Mouse (Mus musculus) ES-E14 (cell line): Measurements from ENCODE around the gene Aaas. TPM values are rescaled to one million over a fixed set of nuclear protein-coding genes. Genes with fewer than 3 reads are reported as not detected.

ENCODE experiments used
- DNase-seq: peaks from one replicate; pipeline ENCODE4 v3.0.0-alpha.2; 2013; ENCODE audit warnings: low read depth, low spot score
- H3K27ac ChIP-seq: 2 replicates; pipeline ENCODE4 v1.5.1; 2012; ENCODE audit warnings: low read depth, mild to moderate bottlenecking, low read length, moderate library complexity, mixed read lengths; ENCODE audit not compliant: poor library complexity, insufficient read depth, severe bottlenecking
- H3K36me3 ChIP-seq: 2 replicates; pipeline ENCODE4 v1.6.1; 2012; ENCODE audit warnings: mild to moderate bottlenecking, low read length, moderate library complexity, mixed read lengths; ENCODE audit not compliant: control insufficient read depth, poor library complexity, insufficient read depth, severe bottlenecking
- H3K4me1 ChIP-seq, 2 experiments: fragments of 150-350 bp in 1 of 2; sonication (generic) in 1 of 2; 2 replicates each; pipeline ENCODE4 v1.6.1; 2012; ENCODE audit warnings: low read length in 2 of 2, mild to moderate bottlenecking in 1 of 2, mixed read lengths in 1 of 2; ENCODE audit not compliant: control insufficient read depth in 2 of 2, insufficient read depth in 2 of 2, poor library complexity in 1 of 2
- H3K4me3 ChIP-seq, 2 experiments: fragments of 150-350 bp in 1 of 2; sonication (generic) in 1 of 2; 2 replicates each; pipeline ENCODE4 v1.5.1; 2012; ENCODE audit warnings: low read length in 2 of 2, low read depth in 1 of 2, mild to moderate bottlenecking in 1 of 2, mixed read lengths in 1 of 2; ENCODE audit not compliant: insufficient read depth in 1 of 2, poor library complexity in 1 of 2, severe bottlenecking in 1 of 2
- H3K9ac ChIP-seq: 2 replicates; pipeline ENCODE4 v1.6.1; 2012; ENCODE audit warnings: low read depth, mild to moderate bottlenecking, low read length, mixed read lengths; ENCODE audit not compliant: poor library complexity, insufficient read depth, severe bottlenecking
- H3K9me3 ChIP-seq: fragments of 150-350 bp; sonication (generic); 2 replicates; pipeline ENCODE4 v1.6.1; 2012; ENCODE audit warnings: low read depth, mild to moderate bottlenecking, low read length; ENCODE audit not compliant: control insufficient read depth, insufficient read depth
- CHD2 ChIP-seq: IDR thresholded peaks from 2 replicates; pipeline ENCODE4 v1.6.1; 2014; ENCODE audit warnings: mild to moderate bottlenecking, low read depth, low read length, inconsistent platforms
- HCFC1 ChIP-seq: IDR thresholded peaks from 2 replicates; pipeline ENCODE4 v1.6.1; 2012; ENCODE audit warnings: low read length, inconsistent platforms, borderline replicate concordance; ENCODE audit not compliant: insufficient read depth
- MAFK ChIP-seq: IDR thresholded peaks from 2 replicates; pipeline ENCODE4 v1.6.1; 2014; ENCODE audit warnings: mild to moderate bottlenecking, low read depth, low read length, inconsistent platforms; ENCODE audit not compliant: insufficient read depth
- ZC3H11A ChIP-seq: IDR thresholded peaks from 2 replicates; pipeline ENCODE4 v1.6.1; 2012; ENCODE audit warnings: low read depth, mild to moderate bottlenecking, inconsistent platforms, low read length, borderline replicate concordance
- ZNF384 ChIP-seq: IDR thresholded peaks from 2 replicates; pipeline ENCODE4 v1.6.1; 2012; ENCODE audit warnings: low read depth, low read length, inconsistent platforms
- in situ Hi-C, 2 experiments: fragments of 600-800 bp; cut with MboI; formaldehyde crosslinking; loops; one replicate each; pipeline ENCODE4 v1.15.1; 2025; ENCODE audit warnings: low sequenced_read_pairs in 2 of 2, inconsistent platforms in 1 of 2; ENCODE audit not compliant: unreplicated experiment in 2 of 2
- total RNA-seq: library from RNA; depleted of rRNA; stranded (reverse); fragments of 300-350 nt; gene quantifications from 2 replicates; pipeline ENCODE4 v1.2.3, GENCODE M21; 2012; rRNA removed

Aaas gene
- total RNA-seq, 1 experiment: 86.0 TPM

DNA sequence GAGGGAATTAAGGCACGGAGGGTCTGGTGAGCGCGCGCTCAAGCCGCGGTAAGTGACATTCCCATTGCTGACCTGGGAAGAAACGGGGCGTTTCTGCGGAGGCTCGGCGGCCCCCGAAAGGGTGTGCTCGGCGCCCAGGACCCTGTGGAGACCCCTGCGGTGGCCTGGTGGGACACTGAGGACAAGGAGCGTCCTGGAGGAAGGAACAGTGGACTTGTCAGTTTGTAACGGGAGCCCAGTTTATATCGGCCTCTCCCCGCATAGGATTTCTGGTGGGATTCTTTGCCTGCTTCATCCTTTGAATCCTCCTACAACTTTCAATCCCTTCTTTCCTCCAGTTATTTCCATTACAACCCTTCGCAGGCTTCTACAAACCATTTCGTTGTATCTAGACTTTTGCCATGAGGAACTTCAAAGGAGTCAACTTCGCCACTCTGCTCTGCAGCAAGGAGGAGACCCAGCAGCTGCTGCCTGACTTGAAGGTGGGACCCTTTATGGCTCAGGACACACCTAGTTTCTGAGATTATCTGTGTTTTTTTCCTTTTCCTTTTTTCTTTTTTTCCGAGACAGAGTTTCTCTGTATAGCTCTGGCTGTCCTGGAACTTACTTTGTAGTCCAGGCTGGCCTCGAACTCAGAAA lies 54.1 kb downstream of the Aaas start:
- H3K9ac ChIP-seq: peak overlapping the region; percentile 87
- H3K4me3 ChIP-seq: peak overlapping the region; percentile 77 to 96
- peak overlapping the region; percentile 2; the same call in 1 of the 2 replicates for H3K27ac ChIP-seq
- DNase-seq: no peak
- in situ Hi-C loops: no loop called here
- H3K4me1 ChIP-seq: peaks cover 0 to 2% of the 10 kb centered on the region in 2 experiments; a peak in 2 of 4 replicates
- TF ChIP-seq MAFK (no peak), HCFC1 (no peak), ZNF384 (no peak), CHD2 (no peak), ZC3H11A (no peak)
- no peaks in the 10 kb centered on the region for H3K9me3 ChIP-seq
- H3K36me3 ChIP-seq: peaks cover 18% of the 10 kb centered on the region

DNA sequence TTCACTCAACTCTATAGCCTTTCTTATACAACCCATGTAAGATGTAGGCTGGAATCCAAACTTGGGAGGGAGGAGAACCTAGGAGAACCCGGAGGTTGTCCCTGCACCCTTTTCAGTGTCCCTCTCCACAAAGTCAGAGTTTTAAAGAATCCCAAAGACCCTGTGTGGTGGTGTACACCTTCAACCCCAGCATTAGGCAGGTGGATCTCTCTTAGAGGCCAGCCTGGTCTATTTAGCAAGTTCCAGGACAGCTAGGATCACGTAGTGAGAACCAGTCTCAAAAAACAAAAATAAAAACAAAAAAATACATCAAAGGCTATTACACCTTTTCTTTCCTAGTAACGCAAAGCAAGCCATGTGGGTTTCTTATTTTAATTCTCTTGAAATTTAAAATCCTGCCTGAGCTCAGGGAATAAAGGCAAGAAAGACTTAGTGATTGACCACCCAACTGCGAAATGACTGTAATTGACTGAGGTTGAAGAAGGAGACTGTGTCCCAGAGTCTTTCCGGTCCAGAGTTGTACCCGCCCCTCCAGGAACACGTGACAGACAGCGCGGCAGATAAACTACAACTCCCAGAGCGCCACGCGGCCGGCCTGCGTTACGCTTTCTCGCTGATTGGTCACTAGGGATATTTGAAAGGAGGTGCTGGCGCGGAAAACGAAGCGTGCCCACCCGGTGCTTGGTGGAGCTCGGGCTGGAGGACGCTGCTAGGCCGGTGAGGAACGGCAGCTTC lies 54.8 kb downstream of the Aaas start, which contains the start of gene Espl1:
Gene Espl1 (plus strand): TSS at position 634 of the 735 bp plus-strand sequence.
- H3K9me3 ChIP-seq: no peaks in the 10 kb centered on the region
- peak; percentile 94 for DNase-seq
- in situ Hi-C loops: no loop called here
- H3K27ac ChIP-seq: peak within 1 kb of the TSS; percentile 2; the same call in 1 of the 2 replicates
- peaks cover 15% of the 10 kb centered on the region for H3K36me3 ChIP-seq
- peak within 1 kb of the TSS; percentile 77 to 96 for H3K4me3 ChIP-seq
- no peak for TF ChIP-seq MAFK
- TF ChIP-seq ZNF384: no peak
- peak; percentile 97 for TF ChIP-seq HCFC1
- peaks cover 0 to 2% of the 10 kb centered on the region in 2 experiments; a peak in 2 of 4 replicates for H3K4me1 ChIP-seq
- H3K9ac ChIP-seq: peak within 1 kb of the TSS; percentile 87

Other genes with a start within 250 kb of the Aaas start
- gene Spryd3, start 214.5 kb downstream of the Aaas start, total RNA-seq: 22.7 and 34.8 TPM in 2 replicates
- 4.2 and 7.5 TPM in 2 replicates for gene Igfbp6, start 206.4 kb downstream of the Aaas start, total RNA-seq
- gene Soat2, start 200.2 kb downstream of the Aaas start, total RNA-seq: 5.3 and 9.5 TPM in 2 replicates
- 97.3 and 98.5 TPM in 2 replicates for gene Zfp740, start 147.5 kb downstream of the Aaas start, total RNA-seq
- gene Csad, start 146.0 kb downstream of the Aaas start, total RNA-seq: 47.3 and 51.9 TPM in 2 replicates
- gene Itgb7, start 118.8 kb downstream of the Aaas start, total RNA-seq: 34.0 and 93.0 TPM in 2 replicates
- 101 and 115 TPM in 2 replicates for gene Rarg, start 93.3 kb downstream of the Aaas start, total RNA-seq
- gene Gm9918, start 80.2 kb downstream of the Aaas start, total RNA-seq: 0.45 and 1.0 TPM in 2 replicates
- gene Mfsd5, start 71.3 kb downstream of the Aaas start, total RNA-seq: 89.9 and 95.7 TPM in 2 replicates
- 84.1 TPM in 2 replicates for gene Espl1, start 54.5 kb downstream of the Aaas start, total RNA-seq
- gene Pfdn5, start 24.7 kb downstream of the Aaas start, total RNA-seq: 139 and 201 TPM in 2 replicates
- 84.7 and 109 TPM in 2 replicates for gene Myg1, start 19.1 kb downstream of the Aaas start, total RNA-seq
- 0.09 TPM in 1 of 2 replicates, not detected in the other for gene Sp7, start 16.4 kb upstream of the Aaas start, total RNA-seq
- 93.4 and 130 TPM in 2 replicates for gene Sp1, start 55.4 kb upstream of the Aaas start, total RNA-seq
- gene Amhr2, start 94.6 kb upstream of the Aaas start, total RNA-seq: 5.6 and 16.5 TPM in 2 replicates
- gene Prr13, start 108.3 kb upstream of the Aaas start, total RNA-seq: 13.2 and 26.3 TPM in 2 replicates
- gene Pcbp2, start 119.8 kb upstream of the Aaas start, total RNA-seq: 206 and 377 TPM in 2 replicates
- gene Gm10337, start 153.0 kb upstream of the Aaas start, total RNA-seq: not detected in 2 replicates
- 18.1 and 25.4 TPM in 2 replicates for gene Map3k12, start 166.3 kb upstream of the Aaas start, total RNA-seq
- 163 and 184 TPM in 2 replicates for gene Tarbp2, start 167.4 kb upstream of the Aaas start, total RNA-seq
- gene Npff, start 174.2 kb upstream of the Aaas start, total RNA-seq: 1.9 and 2.6 TPM in 2 replicates